Mouse (Mus musculus) thymus, postnatal 10 days (tissue): ENCODE measurements around the gene Crp.

ENCODE experiments used
- DNase-seq, 2 experiments: peaks; one replicate each; pipeline ENCODE4 v3.0.0; 2021; ENCODE audit warnings: low spot score in 2 of 2

Crp gene

GRCm38 (mm10) chr1:172697844-172698243 lies at the start of gene Crp:
TSS of gene Crp (plus strand) at chr1:172698055.
- DNase-seq: no peak

GRCm38 (mm10) chr1:172649396-172649795 lies 48.5 kb upstream of the Crp start:
- DNase-seq: no peak

DNA sequence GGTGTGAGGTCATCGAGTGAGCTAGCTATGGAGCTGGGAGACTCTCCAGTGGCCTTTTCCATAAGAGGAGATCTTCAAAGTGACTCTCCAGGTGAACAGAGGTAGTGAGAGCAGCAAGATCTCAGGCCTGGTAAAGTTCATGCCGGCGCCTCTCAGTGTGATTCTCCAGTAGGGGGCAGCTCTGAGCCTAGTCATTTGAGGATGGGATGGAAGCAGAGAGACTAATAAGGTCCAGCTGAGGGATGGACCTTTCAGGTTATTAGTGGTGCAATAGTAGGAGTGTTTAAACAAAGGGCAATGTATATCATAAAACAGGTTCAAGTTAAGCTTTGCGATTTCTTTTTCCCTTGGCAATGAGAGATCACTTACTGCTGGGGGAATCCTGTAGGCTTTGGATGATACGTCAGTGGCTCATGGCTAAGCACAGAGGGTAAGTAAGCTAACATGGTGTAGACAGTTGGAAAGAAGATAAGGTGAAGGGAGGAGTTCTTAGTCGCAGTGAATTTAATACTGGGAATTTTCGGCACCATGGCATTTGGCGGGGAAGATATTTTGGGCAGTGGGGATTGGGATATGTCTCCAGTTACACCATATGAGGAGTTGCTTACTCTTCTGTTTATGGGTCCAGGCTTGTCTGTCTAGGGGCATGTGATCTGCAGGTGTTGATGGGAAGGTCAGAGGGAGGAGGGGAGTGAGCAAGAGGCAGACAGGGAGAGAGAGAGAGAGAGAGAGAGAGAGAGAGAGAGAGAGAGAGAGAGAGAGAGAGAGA lies 47.2 kb upstream of the Crp start:
- DNase-seq: peak in 1 of 2 experiments; percentile 11

GRCm38 (mm10) chr1:172651288-172651987 lies 46.4 kb upstream of the Crp start:
- no peak for DNase-seq

GRCm38 (mm10) chr1:172652040-172652662 lies 45.7 kb upstream of the Crp start:
- DNase-seq: no peak

DNA sequence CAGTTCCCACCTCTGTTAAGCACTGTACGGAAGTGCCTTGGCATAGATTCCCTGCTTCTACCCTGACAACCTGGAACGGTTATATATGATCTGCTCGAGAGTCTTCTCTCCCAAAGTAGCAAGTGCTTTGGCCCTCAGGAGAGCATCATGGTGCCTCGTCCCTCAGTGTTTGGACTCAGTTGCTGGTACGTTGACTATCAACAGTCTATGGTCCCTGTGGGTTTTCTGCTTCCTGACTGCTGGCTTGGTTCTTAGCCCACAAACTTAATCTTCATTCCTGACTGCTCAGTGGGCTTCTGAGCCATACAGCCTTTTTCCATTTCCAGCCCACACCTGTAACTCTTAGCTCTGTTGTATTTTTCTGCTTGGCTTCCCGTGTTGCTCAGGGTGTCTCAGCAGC lies 44.0 kb upstream of the Crp start:
- DNase-seq: no peak

DNA sequence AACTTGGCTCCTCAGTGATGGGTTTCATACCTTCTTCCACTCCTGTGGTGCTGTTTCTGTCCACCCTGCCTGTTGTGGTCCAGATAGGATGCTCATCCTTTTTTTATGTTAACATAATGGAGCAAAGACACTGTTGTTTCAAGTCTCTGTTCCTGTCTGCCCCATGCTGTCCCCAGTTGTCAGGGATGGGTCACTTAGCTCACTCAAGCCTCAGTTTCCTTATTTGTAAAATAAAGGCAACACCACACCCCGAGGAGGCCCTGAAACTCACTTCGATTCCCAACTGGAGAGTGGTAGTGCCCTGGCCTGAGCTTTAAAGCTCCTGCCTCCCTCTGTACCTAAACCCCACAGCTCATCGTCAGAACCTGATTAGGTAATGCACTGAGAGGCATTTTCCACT lies 40.6 kb upstream of the Crp start:
- DNase-seq: no peak

GRCm38 (mm10) chr1:172659688-172660087 lies 38.2 kb upstream of the Crp start:
- no peak for DNase-seq

DNA sequence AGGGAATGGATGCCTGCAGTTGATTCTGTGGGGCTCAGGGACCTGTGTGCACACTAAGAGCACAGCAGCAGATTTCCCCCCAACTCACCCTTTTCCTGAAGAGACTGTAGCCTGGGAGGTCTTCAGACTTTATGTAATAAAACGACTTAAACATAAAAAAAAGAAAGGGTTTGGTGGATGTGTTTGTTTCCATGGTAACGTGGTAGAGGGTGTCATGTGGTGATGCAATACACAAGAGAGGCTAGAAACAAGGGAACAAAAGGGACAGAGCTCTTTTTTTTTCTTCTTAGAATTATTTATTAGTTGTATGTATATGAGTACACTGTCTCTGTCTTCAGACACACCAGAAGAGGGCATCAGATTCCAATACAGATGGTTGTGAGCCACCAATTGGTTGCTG lies 32.4 kb upstream of the Crp start:
- DNase-seq: no peak

DNA sequence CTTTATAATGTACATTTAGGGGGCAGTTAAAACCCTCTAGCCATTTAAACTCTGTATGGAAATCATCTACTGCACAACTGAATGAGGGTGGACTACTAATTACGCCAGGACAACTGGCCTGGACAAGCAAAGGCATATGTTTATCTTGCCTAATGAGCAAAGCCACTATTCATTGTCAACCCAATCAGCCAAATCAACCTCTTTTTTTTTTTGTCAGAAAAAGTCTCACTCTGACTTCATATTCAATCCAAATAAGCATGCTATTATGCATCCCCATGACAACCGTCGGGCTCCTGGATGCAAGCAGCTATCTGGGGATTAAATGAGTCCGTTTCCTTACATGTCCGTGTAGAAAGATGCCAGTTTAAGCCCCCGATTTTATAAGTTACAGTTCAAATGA lies 30.3 kb upstream of the Crp start:
- no peak for DNase-seq

DNA sequence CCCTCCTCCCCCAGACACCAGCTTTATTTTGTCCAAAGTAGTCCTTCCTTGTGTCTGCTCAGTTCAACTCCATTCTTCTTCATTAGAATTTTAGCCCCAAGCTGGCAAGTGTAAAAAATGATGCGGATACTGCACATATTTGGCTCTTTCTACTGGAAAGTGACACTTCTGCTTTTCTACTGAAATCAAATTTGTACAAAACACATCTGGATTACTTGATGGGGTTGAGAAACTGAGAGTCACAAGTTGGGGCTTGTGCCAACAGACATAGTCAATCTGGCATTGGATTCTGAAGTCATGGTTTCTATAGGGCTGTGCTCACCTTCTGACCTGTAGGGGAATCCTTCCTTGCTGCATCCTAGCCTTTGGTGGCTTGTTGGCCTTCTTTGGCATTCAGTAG lies 27.1 kb upstream of the Crp start:
- DNase-seq: no peak

DNA sequence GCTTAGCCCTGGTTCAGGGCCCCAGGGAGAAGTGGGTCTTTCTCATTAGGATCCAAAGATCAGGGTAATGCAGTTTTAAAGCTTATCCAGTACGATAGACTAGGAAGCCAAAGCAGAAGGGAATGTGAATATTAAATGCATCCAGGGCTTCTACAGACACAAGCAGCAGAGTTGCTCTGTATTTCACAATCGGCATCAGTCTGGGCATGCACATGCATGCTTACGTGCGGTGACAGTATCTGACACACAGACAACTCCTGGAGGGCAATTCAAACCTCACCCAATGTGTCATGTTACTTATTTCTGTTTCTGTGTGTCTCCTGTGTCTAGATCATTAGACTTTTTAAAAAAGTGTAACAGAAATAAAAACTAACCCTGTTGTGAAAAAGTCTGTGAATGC lies 17.1 kb upstream of the Crp start:
- DNase-seq: no peak

DNA sequence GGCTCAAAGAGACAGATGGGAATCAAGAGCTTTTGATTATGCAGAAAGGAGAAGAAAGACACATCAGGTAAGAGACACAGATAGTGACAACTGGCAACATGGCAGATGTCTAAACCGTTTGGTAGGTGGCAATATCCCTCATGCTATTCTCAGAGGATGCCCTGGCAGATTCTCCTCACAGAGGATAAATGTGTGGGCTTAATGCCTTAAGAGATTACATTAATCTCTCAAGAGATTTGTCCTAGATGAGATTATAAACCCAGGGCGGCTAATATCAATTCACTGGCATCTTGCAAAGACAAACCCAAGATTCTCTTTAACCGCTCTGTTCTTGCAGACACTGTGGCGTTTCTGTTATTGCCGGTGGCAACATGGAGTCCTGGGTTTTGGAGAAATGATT lies 14.3 kb upstream of the Crp start:
- no peak for DNase-seq

- no peak for DNase-seq
Observed at GRCm38 (mm10) chr1:172683957-172684356, 13.9 kb upstream of the Crp start.

DNA sequence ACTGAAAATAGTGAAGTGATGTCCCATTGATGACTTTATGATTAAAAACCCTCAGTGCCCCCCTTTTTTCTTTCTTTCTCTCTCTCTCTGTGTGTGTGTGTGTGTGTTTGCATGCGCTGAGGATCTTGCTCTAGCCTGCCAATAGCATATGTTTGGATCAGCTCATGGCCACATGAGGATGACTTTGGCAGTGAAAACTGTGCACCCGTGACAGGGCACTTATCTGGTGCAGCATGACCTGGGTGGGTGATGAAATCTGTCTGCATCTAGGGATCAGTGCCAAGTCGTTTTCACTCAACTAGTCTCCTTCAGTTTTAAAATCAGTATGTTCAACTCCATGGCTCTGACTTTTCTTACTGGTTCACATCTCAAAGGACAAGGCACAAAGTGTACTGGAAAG lies 12.7 kb upstream of the Crp start:
- DNase-seq: no peak

DNA sequence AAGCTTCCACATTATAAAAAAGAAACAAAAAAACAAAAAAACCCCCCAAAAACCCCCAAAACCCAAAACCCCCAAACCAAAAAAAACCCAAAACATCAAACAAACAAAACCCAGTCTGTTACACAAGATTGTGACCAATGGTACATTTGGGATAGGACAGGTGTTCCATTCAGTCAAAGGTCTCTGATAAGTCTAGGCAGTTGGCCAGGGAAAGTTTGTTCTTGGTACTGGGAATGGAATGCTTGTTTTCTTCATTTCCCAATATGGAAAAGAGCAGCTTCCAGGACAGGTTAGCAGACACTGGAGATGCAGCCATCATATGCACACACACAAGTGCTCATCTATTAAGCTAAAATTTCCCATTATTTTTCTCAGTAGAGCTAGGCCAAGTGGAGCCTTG lies 433 bp upstream of the Crp start:
- DNase-seq: no peak

DNA sequence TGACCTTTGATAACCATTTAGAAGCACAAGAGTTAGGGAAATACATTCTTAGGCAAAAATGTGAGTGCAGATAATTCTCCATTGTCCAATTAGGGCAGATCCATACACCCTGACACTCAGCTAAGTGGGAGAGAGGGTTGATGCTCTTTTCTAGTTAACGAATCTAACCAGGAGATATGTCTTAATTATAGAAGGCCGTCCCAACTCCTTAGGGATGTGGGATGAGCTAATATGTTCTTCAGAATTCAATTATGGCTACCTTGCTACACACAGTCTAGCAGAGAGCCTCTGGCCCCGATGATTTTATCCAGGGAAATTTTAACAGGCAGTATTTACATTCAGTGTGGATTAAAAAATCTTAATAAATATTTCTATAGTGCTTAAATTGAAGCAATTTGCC lies 3.0 kb downstream of the Crp start:
- DNase-seq: no peak

GRCm38 (mm10) chr1:172701381-172701780 lies 3.5 kb downstream of the Crp start:
- DNase-seq: no peak

DNA sequence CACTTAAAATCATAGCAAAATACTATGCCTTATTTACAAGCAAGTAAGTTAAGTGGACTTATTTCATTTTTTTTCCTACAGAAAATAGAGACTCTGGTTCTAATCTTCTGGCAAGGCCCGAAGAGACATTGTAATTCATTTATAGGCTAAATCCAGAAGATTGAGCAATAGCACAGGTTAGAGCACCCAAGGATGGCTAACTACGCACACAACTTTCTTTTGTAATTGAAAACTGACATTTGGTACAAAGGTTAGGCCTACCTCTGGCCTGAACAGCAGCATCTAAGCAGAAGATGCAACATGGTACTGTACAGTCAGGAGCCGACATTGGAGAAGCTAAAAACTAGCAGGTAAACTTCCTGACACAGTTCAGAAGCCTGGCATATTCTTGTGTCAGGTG lies 4.0 kb downstream of the Crp start:
- no peak for DNase-seq

GRCm38 (mm10) chr1:172704769-172705168 lies 6.9 kb downstream of the Crp start:
- DNase-seq: no peak

DNA sequence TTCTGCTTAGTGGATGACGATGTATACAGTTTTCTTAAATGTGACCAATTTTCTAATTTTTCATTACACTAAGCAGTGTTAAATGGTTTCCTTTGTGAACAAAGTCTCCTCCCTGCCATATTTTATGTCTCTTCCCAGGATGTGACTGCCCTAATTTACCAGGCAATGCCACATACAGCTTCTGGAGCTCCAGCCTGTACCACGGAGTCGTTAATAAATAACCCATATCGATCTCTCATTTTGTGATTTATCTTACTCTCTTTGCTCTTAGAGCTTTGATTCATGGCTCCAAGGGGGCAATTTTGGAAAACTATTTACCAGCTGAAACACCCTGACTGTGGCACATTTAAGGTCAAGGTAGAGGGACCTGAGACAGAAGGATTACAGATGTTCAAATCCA lies 8.4 kb downstream of the Crp start:
- no peak for DNase-seq

GRCm38 (mm10) chr1:172709788-172710350 lies 12.0 kb downstream of the Crp start:
- no peak for DNase-seq

- no peak for DNase-seq
Observed at GRCm38 (mm10) chr1:172711396-172711795, 13.5 kb downstream of the Crp start.
